Mouse (Mus musculus) hindbrain, embryonic 14.5 days (tissue): ENCODE data around the gene Cidec. TPM values are rescaled to one million over a fixed set of nuclear protein-coding genes. Genes with fewer than 3 reads are reported as not detected.

Experiments
- microRNA-seq: library from miRNA; unstranded; fragments of <30 nt; microRNA quantifications from one replicate; pipeline ENCODE4, GENCODE M21; 2016
- polyA plus RNA-seq: library from polyadenylated mRNA; unstranded; fragments of >200 nt; fragmentation: Nextera tagmentation; extraction: Ambion mirVana; gene quantifications from 2 replicates; pipeline ENCODE4 v1.2.1, GENCODE M21; 2014

Gene Cidec
- polyA plus RNA-seq, 1 experiment from 2014 or later: not detected

Small RNA genes lying within 50 kb of the gene (microRNA-seq; reads per million reads assigned to microRNA genes)
- not detected for gene Gm24387

Other genes starting within 250 kb of the Cidec start
- 19.9 and 21.1 TPM in 2 replicates for gene Lhfpl4, start 240.4 kb downstream of the Cidec start, polyA plus RNA-seq
- gene Mtmr14, start 197.9 kb downstream of the Cidec start, polyA plus RNA-seq: 36.3 and 36.7 TPM in 2 replicates
- 2.4 and 5.0 TPM in 2 replicates for gene Cpne9, start 153.5 kb downstream of the Cidec start, polyA plus RNA-seq
- gene Brpf1, start 128.6 kb downstream of the Cidec start, polyA plus RNA-seq: 17.5 and 18.1 TPM in 2 replicates
- gene Ogg1, start 108.8 kb downstream of the Cidec start, polyA plus RNA-seq: 8.4 and 9.0 TPM in 2 replicates
- gene Camk1, start 91.8 kb downstream of the Cidec start, polyA plus RNA-seq: 111 and 123 TPM in 2 replicates
- gene Tada3, start 57.9 kb downstream of the Cidec start, polyA plus RNA-seq: 62.6 and 67.0 TPM in 2 replicates
- 231 and 235 TPM in 2 replicates for gene Arpc4, start 57.6 kb downstream of the Cidec start, polyA plus RNA-seq
- gene Ttll3, start 46.5 kb downstream of the Cidec start, polyA plus RNA-seq: 7.0 and 8.1 TPM in 2 replicates
- gene Rpusd3, start 16.4 kb downstream of the Cidec start, polyA plus RNA-seq: 15.0 and 19.0 TPM in 2 replicates
- gene Jagn1, start 6.8 kb upstream of the Cidec start, polyA plus RNA-seq: 87.9 and 88.5 TPM in 2 replicates
- 0.27 and 0.31 TPM in 2 replicates for gene Il17re, start 22.7 kb upstream of the Cidec start, polyA plus RNA-seq
- 2.4 and 3.0 TPM in 2 replicates for gene Il17rc, start 35.7 kb upstream of the Cidec start, polyA plus RNA-seq
- 61.5 and 69.9 TPM in 2 replicates for gene Creld1, start 47.5 kb upstream of the Cidec start, polyA plus RNA-seq
- 10.5 and 10.7 TPM in 2 replicates for gene Prrt3, start 66.2 kb upstream of the Cidec start, polyA plus RNA-seq
- 107 and 119 TPM in 2 replicates for gene Emc3, start 95.9 kb upstream of the Cidec start, polyA plus RNA-seq
- 2.1 and 2.5 TPM in 2 replicates for gene Fancd2, start 95.9 kb upstream of the Cidec start, polyA plus RNA-seq
- not detected in 2 replicates for gene Fancd2os, start 165.0 kb upstream of the Cidec start, polyA plus RNA-seq
- 261 and 267 TPM in 2 replicates for gene Brk1, start 169.0 kb upstream of the Cidec start, polyA plus RNA-seq
- 86.5 and 96.9 TPM in 2 replicates for gene Vhl, start 188.2 kb upstream of the Cidec start, polyA plus RNA-seq
- gene Irak2, start 202.7 kb upstream of the Cidec start, polyA plus RNA-seq: 0.95 and 1.4 TPM in 2 replicates